11 mouse cellular contexts compared by ENCODE assay signal in genomic region chr9:23460721-23461120, GRCm38 (mm10).
DNase-seq lines count a peak whose midpoint lies in the region; ATAC-seq and TF ChIP-seq lines count a peak whose summit lies in the region.
"Had no signal": no experiment of that assay in that cellular context is flagged by ENCODE, and none has a peak within 500 bp of the region (broad histone marks: within the 10 kb centered on the region; RNA-seq: fewer than 3 reads in every experiment).

No protein-coding gene starts in this region.

- DNase-seq in kidney, postnatal 4 days, result peak; percentile 14 to 22
- DNase-seq in kidney, postnatal 14 days, result no peak
- DNase-seq in retina, postnatal 1 day, result peak; percentile 20
- no peak for DNase-seq in retina, embryonic 14.5 days (ENCODE audit: low spot score)
- no peak for DNase-seq in left cerebral cortex, postnatal 14 days (ENCODE audit: low spot score in 2 of 2)
- DNase-seq: heart, adult 11 months; kidney, adult 8-10 months; layer of hippocampus, adult 9-11 months had no signal

- no peaks in the 10 kb centered on the region; the same call in 1 of the 2 replicates for H3K27me3 ChIP-seq in embryonic facial prominence, embryonic 15.5 days
- H3K27me3 ChIP-seq in myocyte (ENCODE audit: control insufficient read depth, insufficient read depth, insufficient read length), result no peaks in the 10 kb centered on the region

- intact Hi-C loops in left cerebral cortex, postnatal 14 days (cut with DNase I), result loop anchor here (10.0 kb wide), 1 partner anchor 124 kb away; no protein-coding TSS in a partner anchor

- H3K79me2 ChIP-seq in myocyte (ENCODE audit: control insufficient read depth, insufficient read depth), result no peaks in the 10 kb centered on the region

- H3ac ChIP-seq in myocyte (ENCODE audit: control insufficient read depth, insufficient read length), result no peak overlapping the region

- no peak overlapping the region for H3K9ac ChIP-seq in embryonic facial prominence, embryonic 15.5 days

- WGBS in embryonic facial prominence, embryonic 15.5 days, result 36% methylated on average over 4 of the region's 4 CpGs

- H3K36me3 ChIP-seq in embryonic facial prominence, embryonic 15.5 days, result no peaks in the 10 kb centered on the region
- no peaks in the 10 kb centered on the region for H3K36me3 ChIP-seq in myocyte (ENCODE audit: control insufficient read depth, insufficient read depth)
- H3K36me3 ChIP-seq: G1E had no signal

- no peak overlapping the region for H3K4me2 ChIP-seq in embryonic facial prominence, embryonic 15.5 days (replicated peaks)
- H3K4me2 ChIP-seq in myocyte (ENCODE audit: low read depth), result peak overlapping the region; percentile 69

- peaks cover 8% of the 10 kb centered on the region; the same call in 1 of the 2 replicates for H3K4me1 ChIP-seq in embryonic facial prominence, embryonic 15.5 days

- ATAC-seq in embryonic facial prominence, embryonic 15.5 days (ENCODE audit: insufficient number of reproducible peaks, low FRiP score, low TSS enrichment, low read depth), result peak; percentile 80

- no peak overlapping the region for H3K27ac ChIP-seq in embryonic facial prominence, embryonic 15.5 days (replicated peaks)

- TF ChIP-seq POLR2A in myocyte (IDR thresholded peaks at IDR 0.05; ENCODE audit: insufficient read length, low read depth), result no peak

- no peak overlapping the region for H3K4me3 ChIP-seq in embryonic facial prominence, embryonic 15.5 days (replicated peaks)
- no peak overlapping the region for H3K4me3 ChIP-seq in myocyte

- H3K9me3 ChIP-seq in embryonic facial prominence, embryonic 15.5 days (replicated peaks), result no peaks in the 10 kb centered on the region
- H3K9me3 ChIP-seq: G1E had no signal

TF ChIP-seq in myocyte, 11 proteins besides CTCF, POLR2A, EP300 and RAD21:
- TF ChIP-seq SRF (IDR thresholded peaks at IDR 0.05; ENCODE audit: control insufficient read depth, insufficient read length, low read depth) (no peak), MYOG (IDR thresholded peaks at IDR 0.05; ENCODE audit: control insufficient read depth in 1 of 3, insufficient read depth in 1 of 3, insufficient read length in 2 of 3, low read depth in 2 of 3) (peak in 1 of 3 experiments; percentile 41), POLR2AphosphoS2 (IDR thresholded peaks at IDR 0.05; ENCODE audit: insufficient read length, low read depth) (no peak), MYOD1 (IDR thresholded peaks at IDR 0.05; ENCODE audit: control insufficient read depth in 1 of 3, insufficient read length in 2 of 3, low read depth in 2 of 3) (peak in 1 of 3 experiments; percentile 47), E2F4 (IDR thresholded peaks at IDR 0.05; ENCODE audit: insufficient read depth) (no peak), USF1 (IDR thresholded peaks at IDR 0.05; ENCODE audit: low read depth) (peak; percentile 7)
TF ChIP-seq in myocyte: peak in this region for 3.

Comparison
In these comparisons a context has a peak if more than half of its experiments do, and no peak if none do; other contexts are left out.
1. DNase-seq: peak in kidney, postnatal 4 days (2 of 2) and retina, postnatal 1 day (single experiment); none in kidney, postnatal 14 days (single experiment), retina, embryonic 14.5 days (single experiment) and left cerebral cortex, postnatal 14 days (0 of 2).